Mouse (Mus musculus) erythroid progenitor cell, adult 5-6 weeks (primary cell): ENCODE measurements around the gene Clip3. TPM values are rescaled to one million over a fixed set of nuclear protein-coding genes. Genes with fewer than 3 reads are reported as not detected.
A peak's percentile ranks its signal among the peaks of the same experiment; 100 is the strongest.

Source experiments
- ATAC-seq: replicated peaks from 2 replicates; pipeline ENCODE4 v1.8.0; 2016; ENCODE audit warnings: moderate number of reproducible peaks, mild to moderate bottlenecking, moderate TSS enrichment, inconsistent platforms; ENCODE audit not compliant: poor library complexity, low FRiP score, severe bottlenecking
- total RNA-seq, 2 experiments: library from RNA; stranded (forward) in 1 of 2; stranded (reverse) in 1 of 2; fragments of 150-400 nt in 1 of 2; fragments of 186-747, 209-891 nt in 1 of 2; gene quantifications; 2 replicates each; pipeline versions ENCODE4 v1.2.3 to v1.2.4; 2015 to 2017; ENCODE audit warnings: low replicate concordance in 2 of 2

Clip3 gene
- total RNA-seq (2015; ENCODE audit: low replicate concordance) (not detected in 2 replicates), total RNA-seq (2017; ENCODE audit: low replicate concordance) (not detected in 2 replicates)

GRCm38 (mm10) chr7:30291215-30292131 lies at the start of gene Clip3:
Gene Clip3 (plus strand): TSS chr7:30291728.
- ATAC-seq, result no peak

- no peak for ATAC-seq
Measured at GRCm38 (mm10) chr7:30251956-30252954, 39.3 kb upstream of the Clip3 start.

- ATAC-seq, result no peak
Measured at GRCm38 (mm10) chr7:30265041-30265440, 26.5 kb upstream of the Clip3 start.

- ATAC-seq, result no peak
Measured at GRCm38 (mm10) chr7:30265531-30265930, 26.0 kb upstream of the Clip3 start.

GRCm38 (mm10) chr7:30265935-30266334 lies 25.6 kb upstream of the Clip3 start:
- ATAC-seq, result no peak

GRCm38 (mm10) chr7:30266780-30267179 lies 24.7 kb upstream of the Clip3 start:
- no peak for ATAC-seq

GRCm38 (mm10) chr7:30269641-30270040 lies 21.9 kb upstream of the Clip3 start:
- ATAC-seq, result no peak

GRCm38 (mm10) chr7:30274383-30274782 lies 17.1 kb upstream of the Clip3 start:
- no peak for ATAC-seq

GRCm38 (mm10) chr7:30278911-30279310 lies 12.6 kb upstream of the Clip3 start:
- ATAC-seq, result no peak

GRCm38 (mm10) chr7:30279536-30279935 lies 12.0 kb upstream of the Clip3 start:
- peak; percentile 70 for ATAC-seq

- ATAC-seq, result peak; percentile 92
Measured at GRCm38 (mm10) chr7:30279951-30280669, 11.4 kb upstream of the Clip3 start, which contains the start of the genes Thap8 and Wdr62. Gene Thap8 (plus strand): TSS chr7:30280094. Gene Wdr62 (minus strand): TSS chr7:30280419.

GRCm38 (mm10) chr7:30280670-30281138 lies 10.8 kb upstream of the Clip3 start:
- peak; percentile 62 for ATAC-seq

- ATAC-seq, result no peak
Measured at GRCm38 (mm10) chr7:30281522-30281921, 10.0 kb upstream of the Clip3 start.

GRCm38 (mm10) chr7:30282740-30283139 lies 8.8 kb upstream of the Clip3 start:
- no peak for ATAC-seq

- no peak for ATAC-seq
Measured at GRCm38 (mm10) chr7:30286701-30287410, 4.7 kb upstream of the Clip3 start.

GRCm38 (mm10) chr7:30288046-30288445 lies 3.5 kb upstream of the Clip3 start:
- no peak for ATAC-seq

- no peak for ATAC-seq
Measured at GRCm38 (mm10) chr7:30289071-30289713, 2.3 kb upstream of the Clip3 start.

GRCm38 (mm10) chr7:30289714-30290399 lies 1.7 kb upstream of the Clip3 start:
- no peak for ATAC-seq
